Mouse (Mus musculus) cerebellum, adult 9-10 months (tissue): Measurements from ENCODE around the gene Gpnmb.

Experiments used
- DNase-seq: peaks from one replicate; pipeline ENCODE4 v3.0.0; 2022

The Gpnmb gene

GRCm38 (mm10) chr6:49036275-49037267, at the start of gene Gpnmb:
TSS of gene Gpnmb (plus strand) at chr6:49036546.
- no peak for DNase-seq

DNA sequence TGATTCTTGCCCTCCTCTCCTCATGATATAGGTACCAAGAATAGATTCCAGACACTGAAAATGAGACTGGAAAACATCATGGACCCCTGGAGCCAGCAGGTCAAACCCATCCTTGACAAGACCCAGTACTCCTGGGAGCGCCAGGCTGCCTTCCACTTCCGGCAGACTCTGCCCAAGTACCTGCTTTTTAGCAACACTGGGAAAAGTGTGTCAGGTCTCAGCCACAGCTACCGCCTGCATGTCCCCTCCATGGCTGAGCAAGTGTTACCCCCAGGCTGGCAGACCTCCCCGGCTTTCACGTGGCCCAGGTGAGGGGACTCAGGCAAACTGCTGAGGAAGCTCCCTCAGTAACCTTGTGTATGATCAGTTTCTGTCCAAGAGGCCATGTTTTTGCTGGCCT, 46.4 kb upstream of the Gpnmb start:
- DNase-seq: no peak

DNA sequence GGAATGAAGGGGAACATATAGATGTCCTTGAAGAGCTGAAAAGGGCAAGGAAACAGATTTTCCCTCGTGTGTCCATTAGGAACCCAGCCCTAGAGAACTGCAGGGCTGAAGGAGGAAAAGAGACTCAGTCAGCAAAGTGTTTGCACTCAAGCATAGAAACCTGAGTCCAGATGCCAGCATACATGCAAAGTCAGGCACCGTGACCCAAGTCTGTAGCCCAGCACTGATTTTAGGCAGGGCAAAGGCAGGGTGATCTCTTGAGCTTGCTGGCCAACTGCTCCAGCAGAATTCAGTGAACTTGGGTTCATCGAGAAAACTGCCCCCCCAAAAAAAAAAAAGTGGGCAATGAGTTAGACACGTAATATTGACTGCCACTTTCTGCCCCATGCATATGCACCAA, 44.4 kb upstream of the Gpnmb start:
- no peak for DNase-seq

DNA sequence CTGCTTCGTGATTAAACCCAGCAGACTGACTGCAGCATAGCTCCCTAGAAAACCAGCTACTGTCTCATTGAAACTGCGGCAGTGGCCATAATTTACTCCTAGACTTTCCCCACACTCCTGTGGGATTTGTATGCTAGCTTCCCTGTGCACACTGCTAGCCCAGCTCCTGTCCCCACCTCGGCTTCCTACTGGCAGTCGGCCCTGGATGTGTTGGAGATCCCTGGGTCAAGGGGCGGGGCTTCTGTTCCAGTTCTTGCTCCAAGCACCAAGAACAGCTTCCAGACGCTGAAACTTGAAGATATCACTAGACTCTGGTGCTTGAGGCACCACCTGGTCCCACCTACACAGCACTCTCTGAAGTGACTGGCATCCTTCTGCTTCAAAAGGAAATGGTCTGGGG, 38.2 kb upstream of the Gpnmb start:
- DNase-seq: no peak

DNA sequence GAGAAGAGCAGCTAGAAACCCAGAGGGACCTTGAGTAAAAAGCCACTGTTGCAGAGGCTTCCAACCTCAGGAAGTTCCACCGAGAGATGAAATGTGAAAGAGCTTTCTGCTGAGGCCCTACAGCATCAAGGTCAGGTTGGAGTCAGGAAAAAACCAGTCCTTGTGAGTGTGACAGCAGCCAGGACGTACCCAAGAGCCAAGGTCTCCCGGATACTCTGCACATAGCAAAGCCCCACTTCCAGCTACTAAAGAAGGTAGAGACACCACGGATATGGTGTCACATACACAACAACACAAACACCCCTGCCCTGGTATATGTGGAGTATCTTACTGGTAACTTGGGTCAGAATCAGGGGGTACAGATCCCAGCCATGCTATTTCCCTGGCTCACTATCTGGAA, 37.5 kb upstream of the Gpnmb start:
- no peak for DNase-seq

- no peak for DNase-seq
Observed at GRCm38 (mm10) chr6:49003381-49003780, 33.0 kb upstream of the Gpnmb start.

DNA sequence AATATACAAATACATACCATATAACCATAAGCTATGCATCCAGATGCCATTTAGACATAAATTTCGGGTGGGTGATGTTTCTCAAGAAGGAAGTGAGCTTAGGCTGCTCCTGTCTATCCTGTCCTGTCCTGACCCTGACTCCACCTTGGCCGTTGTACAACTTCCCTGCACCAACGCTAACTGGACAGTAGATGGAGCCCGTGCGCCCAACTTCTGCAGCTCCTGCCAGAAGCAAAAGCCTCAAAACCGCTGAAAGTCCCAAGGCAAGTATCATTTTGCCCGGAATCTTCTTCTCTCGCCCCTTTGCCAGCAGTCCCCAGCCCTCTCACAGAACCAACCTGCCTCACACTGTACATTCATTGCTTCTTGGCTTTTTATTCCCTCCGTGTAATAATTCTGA, 28.4 kb upstream of the Gpnmb start:
- peak; percentile 51 for DNase-seq

GRCm38 (mm10) chr6:49008420-49009160, 27.8 kb upstream of the Gpnmb start:
- DNase-seq: no peak

DNA sequence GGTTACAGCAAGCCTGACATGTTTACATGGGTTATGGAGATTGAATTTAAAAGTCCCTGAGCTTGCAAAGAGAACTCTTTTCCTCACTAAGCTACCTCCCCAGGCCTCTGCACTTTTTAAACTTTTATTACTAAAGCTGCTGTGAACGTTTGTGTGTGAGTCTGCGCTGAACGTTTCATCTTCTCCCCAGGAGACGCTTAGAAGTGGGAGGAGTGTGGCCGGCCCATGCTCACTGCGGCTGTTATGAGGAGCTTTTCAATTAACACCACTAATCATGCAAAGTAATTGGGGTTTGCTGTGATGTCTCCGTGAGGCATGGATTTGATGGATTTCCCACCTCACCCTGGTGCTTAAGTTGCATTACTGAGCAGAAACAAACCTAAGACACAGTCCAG, 27.2 kb upstream of the Gpnmb start:
- no peak for DNase-seq

GRCm38 (mm10) chr6:49009665-49010064, 26.7 kb upstream of the Gpnmb start:
- no peak for DNase-seq

DNA sequence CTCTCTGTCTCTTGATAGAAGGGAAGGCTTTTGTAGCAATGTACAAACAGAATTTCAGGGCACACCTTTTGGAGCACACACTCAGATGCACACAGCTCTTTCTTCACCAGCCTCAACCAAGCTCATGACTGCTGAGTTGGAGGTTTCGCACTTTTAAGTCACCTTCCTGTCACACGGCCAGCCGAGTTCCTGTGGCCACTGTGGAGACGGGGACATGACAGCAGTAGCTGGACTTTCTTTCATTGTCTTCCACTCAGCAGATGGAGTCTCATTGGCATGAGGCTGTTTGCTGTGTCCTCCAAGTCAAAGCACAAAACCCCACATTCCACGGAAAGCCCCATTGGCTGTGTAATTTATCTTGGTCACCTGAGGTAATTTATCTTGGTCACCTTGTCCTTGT, 25.2 kb upstream of the Gpnmb start:
- no peak for DNase-seq

GRCm38 (mm10) chr6:49013023-49013422, 23.3 kb upstream of the Gpnmb start:
- no peak for DNase-seq

- DNase-seq: no peak
Observed at GRCm38 (mm10) chr6:49013458-49013857, 22.9 kb upstream of the Gpnmb start.

- no peak for DNase-seq
Observed at GRCm38 (mm10) chr6:49017150-49017549, 19.2 kb upstream of the Gpnmb start.

- no peak for DNase-seq
Observed at GRCm38 (mm10) chr6:49019341-49019740, 17.0 kb upstream of the Gpnmb start.

DNA sequence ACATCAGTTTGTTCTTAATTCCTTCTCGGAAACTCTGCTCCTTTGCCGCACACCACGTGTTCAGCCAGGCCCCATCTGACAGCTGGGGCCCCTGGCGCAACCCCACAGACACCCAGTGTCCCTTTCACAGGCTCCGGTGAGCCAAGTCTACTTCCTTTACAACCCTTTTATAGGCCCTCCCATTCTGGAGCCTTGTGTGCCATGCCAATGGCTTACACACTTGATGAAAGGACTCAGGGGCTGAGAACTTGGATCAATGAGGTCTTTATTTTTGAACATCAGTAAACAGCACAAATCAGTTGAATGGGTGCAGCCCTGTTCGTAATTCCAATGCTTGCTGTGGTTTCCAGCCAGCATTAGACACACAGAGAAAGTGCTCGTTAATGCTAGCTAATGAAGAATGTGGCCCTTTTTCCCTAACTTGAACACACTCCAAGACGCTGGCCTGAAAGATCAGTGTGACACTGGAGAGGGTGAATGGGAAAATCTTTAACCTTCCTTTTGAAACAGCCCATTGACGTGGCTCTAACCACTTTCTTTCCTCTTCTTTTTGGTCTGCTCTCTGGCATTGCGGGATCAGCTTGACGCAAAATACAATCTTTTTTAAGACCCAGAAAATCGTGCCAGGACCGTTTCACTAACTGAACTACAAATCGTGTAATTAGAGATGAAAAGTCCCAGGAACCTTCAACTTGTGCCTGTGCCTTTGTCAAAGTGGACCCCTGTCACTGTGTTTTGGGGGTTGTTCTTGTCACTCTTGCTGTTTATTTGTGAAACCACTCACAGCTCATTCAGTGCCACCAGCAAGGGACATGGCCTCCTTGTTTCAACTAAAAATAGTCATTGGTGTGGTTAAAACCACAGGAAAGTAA, 15.0 kb upstream of the Gpnmb start:
- peak; percentile 26 for DNase-seq

- no peak for DNase-seq
Observed at GRCm38 (mm10) chr6:49022384-49022783, 14.0 kb upstream of the Gpnmb start.

GRCm38 (mm10) chr6:49023315-49023714, 13.0 kb upstream of the Gpnmb start:
- no peak for DNase-seq

DNA sequence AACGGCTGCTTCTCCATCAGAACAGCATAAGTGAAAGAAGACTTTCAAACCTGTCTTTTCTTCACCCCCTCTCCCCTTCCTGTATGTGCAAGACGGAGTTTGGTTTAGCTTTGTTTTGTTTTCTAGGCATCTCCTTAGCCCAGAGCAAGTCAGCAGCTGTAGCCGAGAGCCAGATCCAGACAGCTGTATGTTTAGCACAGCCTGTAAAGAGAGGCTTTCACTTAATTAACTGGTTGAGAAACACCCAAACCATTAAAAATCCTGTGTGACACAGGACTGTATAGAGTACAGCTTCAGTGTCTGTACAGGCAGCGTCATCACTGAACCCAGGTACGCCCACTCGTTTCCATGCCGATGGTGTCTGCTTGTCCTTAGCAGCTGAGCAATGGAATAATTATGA, 11.1 kb upstream of the Gpnmb start:
- no peak for DNase-seq

- no peak for DNase-seq
Observed at GRCm38 (mm10) chr6:49026496-49026895, 9.8 kb upstream of the Gpnmb start.

- DNase-seq: no peak
Observed at GRCm38 (mm10) chr6:49028019-49028418, 8.3 kb upstream of the Gpnmb start.

DNA sequence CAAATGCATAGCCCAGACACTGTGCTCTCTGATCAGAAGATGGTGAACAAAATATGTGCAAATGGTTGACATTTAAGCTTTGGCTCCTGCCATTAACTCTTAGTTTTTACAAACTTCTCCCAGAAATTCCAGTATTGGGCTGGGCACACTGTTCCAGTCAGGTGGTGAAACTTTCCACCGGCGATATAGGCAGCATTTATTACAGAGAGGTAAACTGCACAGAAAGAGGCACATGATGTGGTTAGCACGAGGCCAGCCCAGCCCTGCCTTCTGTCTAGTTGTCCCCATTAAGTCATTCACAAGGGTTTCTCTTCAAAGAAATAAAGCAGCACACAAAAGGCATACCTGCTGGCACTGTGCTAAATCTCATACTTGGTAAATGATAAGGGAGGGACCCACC, 7.6 kb upstream of the Gpnmb start:
- no peak for DNase-seq

DNA sequence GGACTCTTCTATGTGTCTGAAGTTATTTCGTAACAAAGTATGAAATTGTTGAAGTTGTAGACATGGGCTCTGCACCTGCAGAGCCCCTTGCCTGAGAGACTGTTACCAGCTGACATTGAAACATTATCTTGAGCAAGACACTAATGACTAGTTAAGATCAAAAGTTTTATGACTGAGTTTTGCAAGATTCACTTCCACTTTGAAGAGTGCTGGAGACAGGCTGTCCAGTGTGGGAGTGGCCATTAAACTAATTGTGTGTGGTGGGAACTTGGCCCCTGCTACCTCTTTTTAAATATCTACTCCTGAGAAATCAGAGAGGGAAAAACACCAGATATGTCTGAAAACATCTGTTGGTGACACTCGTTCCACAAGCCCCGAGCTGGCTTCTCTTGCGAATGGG, 5.1 kb upstream of the Gpnmb start:
- DNase-seq: no peak
